Mouse (Mus musculus) thymus, adult 2 months (tissue): ENCODE data around the gene 4930519P11Rik.

Experiments used
- CTCF ChIP-seq: fragments of 200-500 bp; IDR thresholded peaks from 2 replicates; pipeline ENCODE4 v1.5.1; 2012; ENCODE audit warnings: mild to moderate bottlenecking, control low read depth, low read length, moderate library complexity, borderline replicate concordance; ENCODE audit not compliant: control insufficient read depth, poor library complexity, insufficient read depth; ENCODE audit errors: extremely low read depth
- POLR2A ChIP-seq: fragments of 200-500 bp; IDR thresholded peaks from 2 replicates; pipeline ENCODE4 v1.6.1; 2012; ENCODE audit warnings: mild to moderate bottlenecking, low read length, control low read depth, moderate library complexity; ENCODE audit not compliant: control insufficient read depth, poor library complexity, insufficient read depth; ENCODE audit errors: extremely low read depth

- no peak for TF ChIP-seq POLR2A
- no peak for TF ChIP-seq CTCF
Observed at GRCm38 (mm10) chr2:154577744-154578067, 35.5 kb downstream of the 4930519P11Rik start.
